Mouse (Mus musculus): ENCODE results near the gene 1810055G02Rik. TPM values are rescaled to one million over a fixed set of nuclear protein-coding genes. Genes with fewer than 3 reads are reported as not detected.

1810055G02Rik gene
- polyA plus RNA-seq (2012; rRNA removed), result 10.7 and 10.9 TPM in 2 replicates

DNA sequence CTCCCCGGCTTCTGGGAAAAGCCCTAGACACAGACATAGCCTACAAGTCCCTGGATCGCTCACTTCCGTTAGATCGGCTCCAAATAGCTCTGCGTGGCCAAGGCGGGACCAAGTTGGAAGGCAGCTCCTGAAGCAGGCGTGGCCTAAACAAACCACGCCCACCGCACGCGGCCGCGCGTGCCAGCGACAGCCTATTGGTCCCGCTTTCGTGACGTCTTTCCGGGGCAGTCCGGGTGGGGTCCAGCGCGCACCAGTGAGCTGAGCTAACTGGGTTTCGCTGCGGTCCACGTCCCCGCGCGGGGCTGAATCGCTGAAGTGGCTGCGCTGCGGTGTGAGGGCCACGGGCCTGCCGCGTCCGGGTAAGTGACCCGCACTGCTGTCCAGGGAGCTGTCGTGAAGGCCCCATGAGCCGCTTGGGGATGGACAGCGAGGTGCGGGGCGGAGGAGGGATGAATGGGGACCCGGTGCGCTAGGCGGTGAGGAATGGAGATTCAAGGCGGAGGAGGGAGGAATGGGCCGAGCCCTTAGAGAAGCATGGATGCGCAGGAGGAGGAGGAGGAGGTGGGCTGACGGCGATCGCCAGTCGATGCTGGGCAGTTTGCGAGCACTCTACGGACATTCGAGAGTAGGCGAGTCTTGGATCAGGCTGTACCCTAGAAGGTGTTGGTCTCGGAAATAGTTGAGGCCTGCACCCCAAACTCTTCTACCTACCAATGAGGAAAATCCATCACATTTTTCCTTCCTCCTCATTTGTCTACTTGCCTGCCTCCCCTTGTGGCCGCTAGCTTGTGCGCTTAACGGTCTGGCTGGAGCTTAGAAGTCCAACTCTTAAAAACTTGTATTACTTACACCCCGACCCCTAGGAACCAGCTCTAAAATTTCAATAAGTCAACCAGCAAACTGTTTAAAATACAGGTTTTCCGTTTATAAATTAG, at the start of gene 1810055G02Rik:
1810055G02Rik (plus strand) TSS at position 216 of the 935 bp plus-strand sequence.

DNA sequence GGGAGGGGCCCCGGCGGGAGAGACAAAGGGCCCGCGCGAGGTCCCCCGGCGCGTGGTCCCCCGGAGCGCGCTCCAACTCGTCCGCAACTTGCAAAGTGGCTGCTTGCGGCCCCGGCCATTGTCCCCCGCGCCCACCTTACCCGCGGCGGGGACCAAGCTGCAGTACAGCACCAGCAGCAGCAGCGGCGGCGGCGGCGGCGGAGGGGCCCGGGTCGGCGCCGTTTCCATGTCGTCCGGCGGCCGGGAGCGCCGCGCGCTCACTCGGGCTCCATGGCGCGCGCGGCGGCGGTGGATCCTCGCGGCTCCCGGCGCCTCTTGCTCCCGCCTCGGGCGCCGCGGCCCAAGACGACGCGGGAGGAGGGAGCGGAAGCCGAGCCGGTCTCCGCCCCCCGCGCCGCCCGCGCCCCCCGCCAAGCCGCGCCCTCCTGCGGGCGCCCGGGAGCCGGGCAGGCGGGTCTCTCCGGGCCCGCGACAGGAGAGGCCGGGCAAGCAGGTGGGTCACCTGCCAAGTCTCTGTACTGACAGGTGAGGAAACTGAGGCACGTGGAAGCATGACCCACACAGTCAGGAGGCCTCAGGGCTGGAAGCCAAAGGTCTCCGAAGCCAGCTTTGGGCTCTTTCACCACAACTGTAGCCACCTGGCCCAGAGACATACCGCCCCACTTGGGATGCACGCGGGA, 21.7 kb upstream of the 1810055G02Rik start, which contains the start of gene Lrp5:
Lrp5 (minus strand) TSS at position 350 of the 680 bp plus-strand sequence.

DNA sequence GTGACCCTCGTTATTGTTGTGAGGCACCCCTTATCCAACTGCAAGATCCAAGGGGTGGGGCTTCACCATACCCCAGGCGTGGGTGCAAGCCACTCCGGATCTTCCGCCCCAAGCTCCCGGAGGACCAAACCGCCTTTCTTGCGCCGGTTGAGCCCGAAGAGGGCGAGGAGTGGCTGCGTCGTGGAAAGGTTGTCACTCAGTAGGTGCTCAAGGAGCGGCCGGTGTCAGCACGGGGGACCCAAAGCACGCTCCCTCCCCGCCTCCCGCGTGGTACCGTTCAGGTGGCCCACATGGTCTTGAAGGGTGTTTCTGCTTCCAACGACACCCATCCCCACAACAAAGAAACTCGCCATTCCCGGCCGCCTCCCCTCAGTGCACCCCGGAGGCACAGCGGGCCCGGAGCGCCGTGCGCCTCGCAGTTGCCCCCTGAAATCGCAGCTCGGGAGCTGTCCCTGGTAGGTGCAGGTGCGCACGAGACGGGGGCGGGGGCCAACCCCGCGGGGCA, 59.2 kb downstream of the 1810055G02Rik start, which contains the start of gene Kmt5b:
Kmt5b (plus strand) TSS at position 146 of the 505 bp plus-strand sequence.

Other genes with a start within 250 kb of the 1810055G02Rik start
- gene Ppp6r3, start 132.5 kb upstream of the 1810055G02Rik start, polyA plus RNA-seq (2012; rRNA removed), result 23.1 and 27.0 TPM in 2 replicates
- 6.0 and 6.8 TPM in 2 replicates for gene Lrp5, start 21.7 kb upstream of the 1810055G02Rik start, polyA plus RNA-seq (2012; rRNA removed)
- 6.2 and 7.1 TPM in 2 replicates for gene Kmt5b, start 59.1 kb downstream of the 1810055G02Rik start, polyA plus RNA-seq (2012; rRNA removed)
- gene Chka, start 143.5 kb downstream of the 1810055G02Rik start, polyA plus RNA-seq (2012; rRNA removed), result 14.7 and 17.5 TPM in 2 replicates
- gene Tcirg1, start 198.8 kb downstream of the 1810055G02Rik start, polyA plus RNA-seq (2012; rRNA removed), result 44.9 and 50.6 TPM in 2 replicates
- gene Ndufs8, start 204.5 kb downstream of the 1810055G02Rik start, polyA plus RNA-seq (2012; rRNA removed), result 113 and 127 TPM in 2 replicates
- 2.7 and 3.6 TPM in 2 replicates for gene Aldh3b1, start 221.5 kb downstream of the 1810055G02Rik start, polyA plus RNA-seq (2012; rRNA removed)
- gene Unc93b1, start 226.9 kb downstream of the 1810055G02Rik start, polyA plus RNA-seq (2012; rRNA removed), result 15.5 and 20.9 TPM in 2 replicates

Measured in liver, embryonic 14 days (tissue).